Mouse (Mus musculus): Measurements from ENCODE around the gene Pds5a. TPM values are rescaled to one million over a fixed set of nuclear protein-coding genes. Genes with fewer than 3 reads are reported as not detected.
A peak's percentile ranks its signal among the peaks of the same experiment; 100 is the strongest.

Pds5a gene
- total and polyA plus RNA-seq, 3 experiments: 87.3 to 188 (median 88.0) TPM

- H3K4me1 ChIP-seq (ENCODE audit: control insufficient read depth in 1 of 2, insufficient read depth in 2 of 2, low read length in 2 of 2): peaks cover 11 to 26% of the 10 kb centered on the region in 2 experiments
- peak overlapping the region; percentile 56 to 94 for H3K4me3 ChIP-seq (ENCODE audit: control insufficient read depth in 1 of 2, insufficient read depth in 1 of 2, low read depth in 2 of 2, low read length in 2 of 2)
- peaks cover 10 to 28% of the 10 kb centered on the region in 2 experiments for H3K36me3 ChIP-seq (ENCODE audit: control insufficient read depth in 1 of 2, insufficient read depth in 2 of 2, low read length in 2 of 2)
- TF ChIP-seq CHD1 (IDR thresholded peaks at IDR 0.05; ENCODE audit: low read depth, low read length) (peak; percentile 86), ZNF384 (IDR thresholded peaks at IDR 0.05; ENCODE audit: low read depth, low read length) (no peak), EP300 (IDR thresholded peaks at IDR 0.05; ENCODE audit: low read depth in 1 of 2, low read length in 2 of 2) (0 out of 4 replicates have a peak, but pooled peaks of 1 of the 2 experiments have one; percentile 12), GABPA (IDR thresholded peaks at IDR 0.05; ENCODE audit: low read depth, low read length) (no peak), MAZ (IDR thresholded peaks at IDR 0.05; ENCODE audit: low read depth, low read length) (0 out of 2 replicates have a peak, but pooled peaks have one; percentile 9), POLR2AphosphoS2 (IDR thresholded peaks at IDR 0.05; ENCODE audit: low read length) (no peak), MYC (IDR thresholded peaks at IDR 0.05; ENCODE audit: low read depth, low read length) (no peak), SIN3A (IDR thresholded peaks at IDR 0.05; ENCODE audit: low read length) (peak; percentile 9; the same call in 1 of the 2 replicates), USF2 (IDR thresholded peaks at IDR 0.05; ENCODE audit: borderline replicate concordance in 1 of 2, insufficient read depth in 1 of 2, low read depth in 1 of 2, low read length in 2 of 2) (no peak)
- H3K27ac ChIP-seq (ENCODE audit: control insufficient read depth, low read depth, low read length): peak overlapping the region; percentile 100
- peaks cover 43% of the 10 kb centered on the region for H3K79me2 ChIP-seq (ENCODE audit: control insufficient read depth, insufficient read depth, low read length, poor library complexity)
- DNase-seq (ENCODE audit: low read depth, low spot score): no peak
- H3K27me3 ChIP-seq (ENCODE audit: control insufficient read depth in 1 of 2, insufficient read depth in 2 of 2, low read length in 2 of 2): no peaks in the 10 kb centered on the region
- H3K9ac ChIP-seq (ENCODE audit: control insufficient read depth, low read depth, low read length, poor library complexity, severe bottlenecking): peak overlapping the region; percentile 98
- no peaks in the 10 kb centered on the region for H3K9me3 ChIP-seq (replicated peaks; ENCODE audit: insufficient read depth, low read length)
These were observed 675 bp upstream of the Pds5a start for GRCm38 (mm10) chr5:65698759-65699136.

- no peak for DNase-seq (ENCODE audit: low read depth, low spot score)
- Histone ChIP-seq H3K4me1 (ENCODE audit: control insufficient read depth in 1 of 2, insufficient read depth in 2 of 2, low read length in 2 of 2) (peaks cover 13 to 19% of the 10 kb centered on the region in 2 experiments), H3K9me3 (replicated peaks; ENCODE audit: insufficient read depth, low read length) (no peaks in the 10 kb centered on the region), H3K4me3 (ENCODE audit: control insufficient read depth in 1 of 2, insufficient read depth in 1 of 2, low read depth in 2 of 2, low read length in 2 of 2) (peak overlapping the region; percentile 94 to 98), H3K9ac (ENCODE audit: control insufficient read depth, low read depth, low read length, poor library complexity, severe bottlenecking) (peak overlapping the region; percentile 98), H3K27me3 (ENCODE audit: control insufficient read depth in 1 of 2, insufficient read depth in 2 of 2, low read length in 2 of 2) (no peaks in the 10 kb centered on the region), H3K27ac (ENCODE audit: control insufficient read depth, low read depth, low read length) (peak overlapping the region; percentile 100), H3K36me3 (ENCODE audit: control insufficient read depth in 1 of 2, insufficient read depth in 2 of 2, low read length in 2 of 2) (peaks cover 21 to 38% of the 10 kb centered on the region in 2 experiments), H3K79me2 (ENCODE audit: control insufficient read depth, insufficient read depth, low read length, poor library complexity) (peaks cover 53% of the 10 kb centered on the region)
- TF ChIP-seq TCF12 (IDR thresholded peaks at IDR 0.05; ENCODE audit: low read depth, low read length): no peak
- peak; percentile 7; the same call in 1 of the 2 replicates for TF ChIP-seq NELFE (IDR thresholded peaks at IDR 0.05; ENCODE audit: low read depth, low read length)
These were observed 612 bp downstream of the Pds5a start for GRCm38 (mm10) chr5:65697486-65697835.

GRCm38 (mm10) chr5:65696821-65697485 lies 1.1 kb downstream of the Pds5a start:
- no peaks in the 10 kb centered on the region for H3K9me3 ChIP-seq (replicated peaks; ENCODE audit: insufficient read depth, low read length)
- H3K36me3 ChIP-seq (ENCODE audit: control insufficient read depth in 1 of 2, insufficient read depth in 2 of 2, low read length in 2 of 2): peaks cover 21 to 41% of the 10 kb centered on the region in 2 experiments
- H3K27me3 ChIP-seq (ENCODE audit: control insufficient read depth in 1 of 2, insufficient read depth in 2 of 2, low read length in 2 of 2): no peaks in the 10 kb centered on the region
- peaks cover 58% of the 10 kb centered on the region for H3K79me2 ChIP-seq (ENCODE audit: control insufficient read depth, insufficient read depth, low read length, poor library complexity)
- peak overlapping the region; percentile 100 for H3K27ac ChIP-seq (ENCODE audit: control insufficient read depth, low read depth, low read length)
- peaks cover 13 to 19% of the 10 kb centered on the region in 2 experiments for H3K4me1 ChIP-seq (ENCODE audit: control insufficient read depth in 1 of 2, insufficient read depth in 2 of 2, low read length in 2 of 2)
- H3K4me3 ChIP-seq (ENCODE audit: control insufficient read depth in 1 of 2, insufficient read depth in 1 of 2, low read depth in 2 of 2, low read length in 2 of 2): peak overlapping the region; percentile 94 to 98
- DNase-seq (ENCODE audit: low read depth, low spot score): peak; percentile 80
- peak overlapping the region; percentile 98 for H3K9ac ChIP-seq (ENCODE audit: control insufficient read depth, low read depth, low read length, poor library complexity, severe bottlenecking)
- no peak for TF ChIP-seq JUND (IDR thresholded peaks at IDR 0.05; ENCODE audit: low read depth, low read length)
- TF ChIP-seq MYC (IDR thresholded peaks at IDR 0.05; ENCODE audit: low read depth, low read length): 0 out of 2 replicates have a peak, but pooled peaks have one; percentile 17
- no peak for TF ChIP-seq MEF2A (IDR thresholded peaks at IDR 0.05; ENCODE audit: extremely low read depth, insufficient replicate concordance, low read depth, low read length, poor library complexity, severe bottlenecking)
- TF ChIP-seq MAFK (IDR thresholded peaks at IDR 0.05; ENCODE audit: borderline replicate concordance, low read depth, low read length): no peak
- TF ChIP-seq TCF12 (IDR thresholded peaks at IDR 0.05; ENCODE audit: low read depth, low read length): no peak
- 0 out of 2 replicates have a peak, but pooled peaks have one; percentile 68 for TF ChIP-seq UBTF (IDR thresholded peaks at IDR 0.05; ENCODE audit: borderline replicate concordance, insufficient read depth, low read depth, low read length)
- TF ChIP-seq SIN3A (IDR thresholded peaks at IDR 0.05; ENCODE audit: low read length): peak; percentile 74
- TF ChIP-seq ELF1 (IDR thresholded peaks at IDR 0.05; ENCODE audit: low read depth, low read length): no peak
- TF ChIP-seq GATA1 (IDR thresholded peaks at IDR 0.05; ENCODE audit: low read depth, low read length): no peak
- TF ChIP-seq KAT2A (conservative IDR thresholded peaks at IDR 0.05; ENCODE audit: low read depth, low read length): no peak
- TF ChIP-seq POLR2AphosphoS5 (IDR thresholded peaks at IDR 0.05; ENCODE audit: borderline replicate concordance, low read depth, low read length): no peak
- TF ChIP-seq TBP (IDR thresholded peaks at IDR 0.05; ENCODE audit: low read depth, low read length): no peak
- no peak for TF ChIP-seq TAL1 (IDR thresholded peaks at IDR 0.05; ENCODE audit: low read length)
- TF ChIP-seq NRF1 (IDR thresholded peaks at IDR 0.05; ENCODE audit: insufficient read depth, low read depth, low read length, poor library complexity, severe bottlenecking): no peak
- TF ChIP-seq RAD21 (IDR thresholded peaks at IDR 0.05; ENCODE audit: low read depth, low read length): peak; percentile 61

Measured in MEL (cell line).